Mouse (Mus musculus): Measurements from ENCODE around the gene Supt4a. TPM values are rescaled to one million over a fixed set of nuclear protein-coding genes. Genes with fewer than 3 reads are reported as not detected.

Gene Supt4a
- polyA plus RNA-seq, 1 experiment from 2014 or later = 163 TPM

- H3K9ac ChIP-seq (replicated peaks; ENCODE audit: low read length) = peak overlapping the region; percentile 80
- H3K27ac ChIP-seq (replicated peaks; ENCODE audit: low read depth, low read length) = peak overlapping the region; percentile 84
- DNase-seq = peak; percentile 77
- H3K36me3 ChIP-seq (ENCODE audit: control insufficient read depth, insufficient read depth, low read length) = peaks cover 27% of the 10 kb centered on the region
- under 1% methylated on average over 65 of the region's 65 CpGs for WGBS
- ATAC-seq (ENCODE audit: low FRiP score, low TSS enrichment) = peak; percentile 54
- peak overlapping the region; percentile 97 for H3K4me2 ChIP-seq (ENCODE audit: low read length)
- H3K4me1 ChIP-seq (ENCODE audit: control insufficient read depth, insufficient read depth, low read length) = peaks cover 44% of the 10 kb centered on the region
- H3K4me3 ChIP-seq (replicated peaks; ENCODE audit: low read depth, low read length) = peak overlapping the region; percentile 65
- no peaks in the 10 kb centered on the region; the same call in 1 of the 2 replicates for H3K27me3 ChIP-seq (ENCODE audit: control insufficient read depth, insufficient read depth, low read length)
- no peaks in the 10 kb centered on the region for H3K9me3 ChIP-seq (ENCODE audit: control insufficient read depth, low read length)
These were observed 26.9 kb downstream of the Supt4a start for GRCm38 (mm10) chr11:87763988-87764876.

GRCm38 (mm10) chr11:87768745-87769144, 31.4 kb downstream of the Supt4a start:
- Histone ChIP-seq H3K36me3 (ENCODE audit: control insufficient read depth, insufficient read depth, low read length) (peaks cover 72% of the 10 kb centered on the region), H3K9ac (replicated peaks; ENCODE audit: low read length) (no peak overlapping the region), H3K4me2 (ENCODE audit: low read length) (no peak overlapping the region), H3K9me3 (ENCODE audit: control insufficient read depth, low read length) (no peaks in the 10 kb centered on the region), H3K4me1 (ENCODE audit: control insufficient read depth, insufficient read depth, low read length) (peaks cover 11% of the 10 kb centered on the region; the same call in 1 of the 2 replicates), H3K27me3 (ENCODE audit: control insufficient read depth, insufficient read depth, low read length) (no peaks in the 10 kb centered on the region), H3K4me3 (replicated peaks; ENCODE audit: low read depth, low read length) (no peak overlapping the region), H3K27ac (replicated peaks; ENCODE audit: low read depth, low read length) (no peak overlapping the region)
- WGBS = 97% methylated on average over 4 of the region's 4 CpGs
- ATAC-seq (ENCODE audit: low FRiP score, low TSS enrichment) = no peak
- no peak for DNase-seq

- Histone ChIP-seq H3K4me2 (ENCODE audit: low read length) (no peak overlapping the region), H3K36me3 (ENCODE audit: control insufficient read depth, insufficient read depth, low read length) (peaks cover 88% of the 10 kb centered on the region), H3K4me1 (ENCODE audit: control insufficient read depth, insufficient read depth, low read length) (no peaks in the 10 kb centered on the region), H3K27ac (replicated peaks; ENCODE audit: low read depth, low read length) (no peak overlapping the region), H3K4me3 (replicated peaks; ENCODE audit: low read depth, low read length) (no peak overlapping the region), H3K27me3 (ENCODE audit: control insufficient read depth, insufficient read depth, low read length) (no peaks in the 10 kb centered on the region), H3K9ac (replicated peaks; ENCODE audit: low read length) (no peak overlapping the region), H3K9me3 (ENCODE audit: control insufficient read depth, low read length) (no peaks in the 10 kb centered on the region)
- peak; percentile 76 for DNase-seq
- ATAC-seq (ENCODE audit: low FRiP score, low TSS enrichment) = no peak
- 67% methylated on average over 3 of the region's 3 CpGs for WGBS
These were observed 33.6 kb downstream of the Supt4a start for GRCm38 (mm10) chr11:87770989-87771388.

GRCm38 (mm10) chr11:87772354-87772753, 35.0 kb downstream of the Supt4a start:
- WGBS = 91% methylated on average over 3 of the region's 3 CpGs
- no peak overlapping the region for H3K27ac ChIP-seq (replicated peaks; ENCODE audit: low read depth, low read length)
- DNase-seq = no peak
- ATAC-seq (ENCODE audit: low FRiP score, low TSS enrichment) = no peak
- no peak overlapping the region for H3K9ac ChIP-seq (replicated peaks; ENCODE audit: low read length)
- no peaks in the 10 kb centered on the region for H3K4me1 ChIP-seq (ENCODE audit: control insufficient read depth, insufficient read depth, low read length)
- H3K27me3 ChIP-seq (ENCODE audit: control insufficient read depth, insufficient read depth, low read length) = no peaks in the 10 kb centered on the region
- no peaks in the 10 kb centered on the region for H3K9me3 ChIP-seq (ENCODE audit: control insufficient read depth, low read length)
- H3K4me2 ChIP-seq (ENCODE audit: low read length) = no peak overlapping the region
- H3K36me3 ChIP-seq (ENCODE audit: control insufficient read depth, insufficient read depth, low read length) = peaks cover 90% of the 10 kb centered on the region
- no peak overlapping the region for H3K4me3 ChIP-seq (replicated peaks; ENCODE audit: low read depth, low read length)

- Histone ChIP-seq H3K36me3 (ENCODE audit: control insufficient read depth, insufficient read depth, low read length) (peaks cover 69% of the 10 kb centered on the region), H3K9ac (replicated peaks; ENCODE audit: low read length) (no peak overlapping the region; the same call in 1 of the 2 replicates)
- 11% methylated on average over 32 of the region's 32 CpGs for WGBS
These were observed 40.9 kb downstream of the Supt4a start for GRCm38 (mm10) chr11:87778100-87778765.

GRCm38 (mm10) chr11:87778915-87779314, 41.6 kb downstream of the Supt4a start:
- H3K27ac ChIP-seq (replicated peaks; ENCODE audit: low read depth, low read length) = no peak overlapping the region
- H3K9me3 ChIP-seq (ENCODE audit: control insufficient read depth, low read length) = no peaks in the 10 kb centered on the region
- peak overlapping the region; percentile 50 for H3K4me2 ChIP-seq (ENCODE audit: low read length)
- 38% methylated on average over 12 of the region's 12 CpGs for WGBS
- peaks cover 67% of the 10 kb centered on the region for H3K36me3 ChIP-seq (ENCODE audit: control insufficient read depth, insufficient read depth, low read length)
- no peak overlapping the region for H3K4me3 ChIP-seq (replicated peaks; ENCODE audit: low read depth, low read length)
- H3K27me3 ChIP-seq (ENCODE audit: control insufficient read depth, insufficient read depth, low read length) = no peaks in the 10 kb centered on the region
- H3K9ac ChIP-seq (replicated peaks; ENCODE audit: low read length) = no peak overlapping the region
- no peaks in the 10 kb centered on the region for H3K4me1 ChIP-seq (ENCODE audit: control insufficient read depth, insufficient read depth, low read length)
- DNase-seq = no peak
- no peak for ATAC-seq (ENCODE audit: low FRiP score, low TSS enrichment)

More at GRCm38 (mm10) chr11:87778100-87778765, 40.9 kb downstream of the Supt4a start:
- peak overlapping the region; percentile 10; the same call in 1 of the 2 replicates for H3K4me3 ChIP-seq (replicated peaks; ENCODE audit: low read depth, low read length)
- H3K27ac ChIP-seq (replicated peaks; ENCODE audit: low read depth, low read length) = no peak overlapping the region
- H3K4me2 ChIP-seq (ENCODE audit: low read length) = peak overlapping the region; percentile 50
- H3K4me1 ChIP-seq (ENCODE audit: control insufficient read depth, insufficient read depth, low read length) = no peaks in the 10 kb centered on the region
- DNase-seq (peak; percentile 62), ATAC-seq (ENCODE audit: low FRiP score, low TSS enrichment) (peak; percentile 48; the same call in 1 of the 2 replicates)
- H3K9me3 ChIP-seq (ENCODE audit: control insufficient read depth, low read length) = no peaks in the 10 kb centered on the region
- H3K27me3 ChIP-seq (ENCODE audit: control insufficient read depth, insufficient read depth, low read length) = no peaks in the 10 kb centered on the region

GRCm38 (mm10) chr11:87779392-87779791, 42.0 kb downstream of the Supt4a start:
- DNase-seq (no peak), ATAC-seq (ENCODE audit: low FRiP score, low TSS enrichment) (no peak)
- Histone ChIP-seq H3K9ac (replicated peaks; ENCODE audit: low read length) (no peak overlapping the region), H3K9me3 (ENCODE audit: control insufficient read depth, low read length) (no peaks in the 10 kb centered on the region), H3K4me3 (replicated peaks; ENCODE audit: low read depth, low read length) (no peak overlapping the region), H3K4me1 (ENCODE audit: control insufficient read depth, insufficient read depth, low read length) (no peaks in the 10 kb centered on the region), H3K27ac (replicated peaks; ENCODE audit: low read depth, low read length) (no peak overlapping the region), H3K4me2 (ENCODE audit: low read length) (no peak overlapping the region), H3K27me3 (ENCODE audit: control insufficient read depth, insufficient read depth, low read length) (no peaks in the 10 kb centered on the region), H3K36me3 (ENCODE audit: control insufficient read depth, insufficient read depth, low read length) (peaks cover 65% of the 10 kb centered on the region)
- 84% methylated on average over 4 of the region's 4 CpGs for WGBS

GRCm38 (mm10) chr11:87780130-87780529, 42.8 kb downstream of the Supt4a start:
- Histone ChIP-seq H3K27ac (replicated peaks; ENCODE audit: low read depth, low read length) (no peak overlapping the region), H3K36me3 (ENCODE audit: control insufficient read depth, insufficient read depth, low read length) (peaks cover 65% of the 10 kb centered on the region), H3K4me3 (replicated peaks; ENCODE audit: low read depth, low read length) (no peak overlapping the region), H3K4me1 (ENCODE audit: control insufficient read depth, insufficient read depth, low read length) (no peaks in the 10 kb centered on the region), H3K4me2 (ENCODE audit: low read length) (no peak overlapping the region), H3K9me3 (ENCODE audit: control insufficient read depth, low read length) (no peaks in the 10 kb centered on the region), H3K9ac (replicated peaks; ENCODE audit: low read length) (no peak overlapping the region), H3K27me3 (ENCODE audit: control insufficient read depth, insufficient read depth, low read length) (no peaks in the 10 kb centered on the region)
- ATAC-seq (ENCODE audit: low FRiP score, low TSS enrichment) = no peak
- no peak for DNase-seq
- 88% methylated on average over 8 of the region's 8 CpGs for WGBS
